Mouse (Mus musculus) heart, postnatal 0 days (tissue): Measurements from ENCODE around the gene Kpna6.

Source experiments
- CTCF ChIP-seq: IDR thresholded peaks from 2 replicates; pipeline ENCODE4 v1.5.1; 2016; ENCODE audit warnings: antibody characterized with exemption, control low read depth, low read depth
- EP300 ChIP-seq: IDR thresholded peaks from 2 replicates; pipeline ENCODE4 v1.6.1; 2016; ENCODE audit warnings: antibody characterized with exemption, low read depth

DNA sequence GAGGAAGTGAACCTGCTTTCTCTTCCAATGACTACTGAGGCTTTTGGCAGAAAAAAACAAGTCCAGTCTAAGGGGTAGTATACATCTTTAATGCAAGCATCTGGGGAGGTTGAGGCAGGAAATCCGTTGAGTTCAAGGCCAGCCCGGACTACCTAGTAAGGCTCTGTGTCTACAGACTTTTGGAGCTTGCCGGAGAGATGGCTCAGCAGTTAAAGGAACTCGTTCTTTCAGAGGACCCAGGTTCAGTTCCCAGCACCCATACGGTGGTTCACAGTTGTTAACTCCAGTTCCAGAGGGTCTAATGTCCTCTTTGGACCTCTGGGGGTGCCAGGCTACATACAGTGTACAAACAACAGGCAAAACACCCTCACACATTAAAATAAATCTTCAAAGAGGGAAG is 54.5 kb downstream of the Kpna6 start:
- TF ChIP-seq EP300 (no peak), CTCF (no peak)
